Mouse (Mus musculus) CH12.LX (cell line): ENCODE measurements around the gene Usp19. TPM values are rescaled to one million over a fixed set of nuclear protein-coding genes. Genes with fewer than 3 reads are reported as not detected.

Experiments used
- DNase-seq: peaks from one replicate; pipeline ENCODE4 v3.0.0-alpha.2; 2013; ENCODE audit errors: extremely low read depth
- H3K27ac ChIP-seq: 2 replicates; pipeline ENCODE4 v1.5.1; 2012; ENCODE audit warnings: low read depth, mild to moderate bottlenecking, control low read depth, moderate library complexity; ENCODE audit not compliant: insufficient read depth
- H3K27me3 ChIP-seq: replicated peaks from 2 replicates; pipeline ENCODE3; 2012; ENCODE audit warnings: inconsistent platforms
- H3K36me3 ChIP-seq, 2 experiments: replicated peaks in 1 of 2; 2 replicates each; pipeline versions ENCODE3 to v1.6.1; 2012; ENCODE audit warnings: inconsistent platforms in 1 of 2, low read length in 1 of 2, mild to moderate bottlenecking in 1 of 2, mixed read lengths in 1 of 2, moderate library complexity in 1 of 2; ENCODE audit not compliant: control insufficient read depth in 1 of 2, insufficient read depth in 1 of 2
- H3K4me1 ChIP-seq, 2 experiments: 2 replicates each; pipeline ENCODE4 v1.6.1; 2012; ENCODE audit warnings: inconsistent platforms in 1 of 2, moderate library complexity in 1 of 2; ENCODE audit not compliant: insufficient read depth in 2 of 2, control insufficient read depth in 1 of 2
- H3K4me2 ChIP-seq: 2 replicates; pipeline ENCODE4 v1.6.1; 2012; ENCODE audit warnings: low read depth, mild to moderate bottlenecking, control low read depth; ENCODE audit not compliant: poor library complexity, insufficient read depth, severe bottlenecking
- H3K4me3 ChIP-seq, 3 experiments: fragments of 150-350 bp in 1 of 3; sonication (generic) in 1 of 3; replicated peaks in 1 of 3; 2 replicates each; pipeline versions ENCODE3 to v1.5.1; 2011 to 2012; ENCODE audit warnings: low read depth in 2 of 3, low read length in 2 of 3, mild to moderate bottlenecking in 2 of 3, moderate library complexity in 2 of 3, control low read depth in 1 of 3, improper control_type of control experiment in 1 of 3, inconsistent platforms in 1 of 3, mixed read lengths in 1 of 3; ENCODE audit not compliant: poor library complexity in 1 of 3
- H3K79me2 ChIP-seq: replicated peaks from 2 replicates; pipeline ENCODE4 v1.6.1; 2012; ENCODE audit warnings: mild to moderate bottlenecking, moderate library complexity; ENCODE audit not compliant: control insufficient read depth, poor library complexity, insufficient read depth, severe bottlenecking; ENCODE audit errors: extremely low read depth
- H3K9ac ChIP-seq: 2 replicates; pipeline ENCODE4 v1.6.1; 2012; ENCODE audit warnings: low read depth, mild to moderate bottlenecking, control low read depth, moderate library complexity; ENCODE audit not compliant: insufficient read depth
- H3K9me3 ChIP-seq: replicated peaks from 2 replicates; pipeline ENCODE3; 2012; ENCODE audit warnings: low read length, inconsistent platforms, mixed read lengths
- ELF1 ChIP-seq: IDR thresholded peaks from 2 replicates; pipeline ENCODE4 v1.6.1; 2014; ENCODE audit warnings: low read depth, mild to moderate bottlenecking, inconsistent platforms, low read length, improper control_type of control experiment
- ETS1 ChIP-seq: conservative IDR thresholded peaks from 2 replicates; pipeline ENCODE4 v1.6.1; 2012; ENCODE audit warnings: low read depth, mild to moderate bottlenecking, inconsistent platforms, low read length, improper control_type of control experiment, moderate library complexity
- GABPA ChIP-seq: IDR thresholded peaks from 2 replicates; pipeline ENCODE4 v1.6.1; 2012; ENCODE audit warnings: low read depth, low read length, improper control_type of control experiment, inconsistent platforms; ENCODE audit not compliant: insufficient replicate concordance
- HCFC1 ChIP-seq: IDR thresholded peaks from 2 replicates; pipeline ENCODE4 v1.6.1; 2012; ENCODE audit warnings: low read depth, mild to moderate bottlenecking, inconsistent platforms, low read length, improper control_type of control experiment
- IRF4 ChIP-seq: IDR thresholded peaks from 2 replicates; pipeline ENCODE4 v1.6.1; 2014; ENCODE audit warnings: low read depth, mild to moderate bottlenecking, inconsistent platforms, low read length, improper control_type of control experiment
- JUN ChIP-seq: IDR thresholded peaks from 2 replicates; pipeline ENCODE4 v1.6.1; 2011; ENCODE audit warnings: low read depth, mild to moderate bottlenecking, low read length, improper control_type of control experiment, moderate library complexity; ENCODE audit not compliant: insufficient read depth
- JUND ChIP-seq: conservative IDR thresholded peaks from 2 replicates; pipeline ENCODE4 v1.6.1; 2011; ENCODE audit warnings: low read depth, low read length, improper control_type of control experiment
- MAFK ChIP-seq: IDR thresholded peaks from 2 replicates; pipeline ENCODE4 v1.6.1; 2011; ENCODE audit warnings: low read length, improper control_type of control experiment; ENCODE audit not compliant: insufficient replicate concordance
- MAX ChIP-seq: IDR thresholded peaks from 2 replicates; pipeline ENCODE4 v1.6.1; 2011; ENCODE audit warnings: low read length, improper control_type of control experiment
- MAZ ChIP-seq: IDR thresholded peaks from 2 replicates; pipeline ENCODE4 v1.6.1; 2012; ENCODE audit warnings: low read depth, mild to moderate bottlenecking, inconsistent platforms, low read length, improper control_type of control experiment, moderate library complexity
- MXI1 ChIP-seq: IDR thresholded peaks from 2 replicates; pipeline ENCODE4 v1.6.1; 2011; ENCODE audit warnings: mild to moderate bottlenecking, low read depth, low read length, improper control_type of control experiment
- NELFE ChIP-seq: IDR thresholded peaks from 2 replicates; pipeline ENCODE4 v1.6.1; 2011; ENCODE audit warnings: low read depth, low read length, improper control_type of control experiment
- PAX5 ChIP-seq: IDR thresholded peaks from 2 replicates; pipeline ENCODE4 v1.6.1; 2012; ENCODE audit warnings: low read length, inconsistent platforms, mixed read lengths
- RCOR1 ChIP-seq: conservative IDR thresholded peaks from 2 replicates; pipeline ENCODE4 v1.6.1; 2012; ENCODE audit warnings: low read depth, mild to moderate bottlenecking, inconsistent platforms, low read length, improper control_type of control experiment
- SIN3A ChIP-seq: IDR thresholded peaks from 2 replicates; pipeline ENCODE4 v1.6.1; 2012; ENCODE audit warnings: low read length, improper control_type of control experiment, inconsistent platforms
- SMC3 ChIP-seq: IDR thresholded peaks from 2 replicates; pipeline ENCODE4 v1.6.1; 2011; ENCODE audit warnings: low read depth, low read length, improper control_type of control experiment
- TCF12 ChIP-seq: IDR thresholded peaks from 2 replicates; pipeline ENCODE4 v1.6.1; 2014; ENCODE audit warnings: low read depth, mild to moderate bottlenecking, inconsistent platforms, low read length, improper control_type of control experiment
- UBTF ChIP-seq: IDR thresholded peaks from 2 replicates; pipeline ENCODE4 v1.6.1; 2012; ENCODE audit warnings: low read depth, mild to moderate bottlenecking, inconsistent platforms, low read length, improper control_type of control experiment, moderate library complexity
- USF1 ChIP-seq: IDR thresholded peaks from 2 replicates; pipeline ENCODE4 v1.6.1; 2014; ENCODE audit warnings: low read depth, mild to moderate bottlenecking, inconsistent platforms, low read length, improper control_type of control experiment
- ZC3H11A ChIP-seq: IDR thresholded peaks from 2 replicates; pipeline ENCODE4 v1.6.1; 2012; ENCODE audit warnings: low read depth, mild to moderate bottlenecking, inconsistent platforms, low read length, improper control_type of control experiment
- ZMIZ1 ChIP-seq: IDR thresholded peaks from 2 replicates; pipeline ENCODE4 v1.6.1; 2012; ENCODE audit warnings: low read depth, mild to moderate bottlenecking, inconsistent platforms, low read length, improper control_type of control experiment
- dilution Hi-C: fragments of 300-500 bp; cut with MboI; formaldehyde crosslinking; loops from 2 replicates; pipeline ENCODE4 v1.14.3; 2020; ENCODE audit warnings: low sequenced_read_pairs; ENCODE audit not compliant: extremely low pct_unique_long_range_greater_than_20kb, extremely low pct_ligation_motif_present
- in situ Hi-C: fragments of 300-500 bp; cut with MboI; formaldehyde crosslinking; loops from 3 replicates; pipeline ENCODE4 v1.14.3; 2019; ENCODE audit warnings: low sequenced_read_pairs, low pct_ligation_motif_present, low pct_unique_long_range_greater_than_20kb, mixed read lengths
- polyA plus RNA-seq: library from polyadenylated mRNA; unstranded; fragments of >175 nt; gene quantifications from 2 replicates; pipeline ENCODE4 v1.2.1, GENCODE M21; 2012; ENCODE audit warnings: low read depth; ENCODE audit not compliant: insufficient read length
- total RNA-seq, 2 experiments: library from RNA; depleted of rRNA; stranded (reverse); fragments of 300-350 nt in 1 of 2; fragments of >200 nt in 1 of 2; gene quantifications; 2 replicates each; pipeline ENCODE4 v1.2.3; 2012 to 2014

The Usp19 gene
- total and polyA plus RNA-seq, 3 experiments: 36.5 to 106 (median 69.9) TPM

GRCm38 (mm10) chr9:108489702-108490558, 472 bp upstream of the Usp19 start:
- Histone ChIP-seq H3K27me3 (peaks cover 6% of the 10 kb centered on the region), H3K9me3 (no peaks in the 10 kb centered on the region), H3K79me2 (peaks cover 24% of the 10 kb centered on the region), H3K4me1 (peaks cover 11 to 31% of the 10 kb centered on the region in 2 experiments), H3K4me2 (peak overlapping the region; percentile 29), H3K4me3 (peak overlapping the region; percentile 58 to 94 (median 93)), H3K27ac (peak overlapping the region; percentile 65), H3K9ac (peak overlapping the region; percentile 39), H3K36me3 (peaks cover 24 to 31% of the 10 kb centered on the region in 2 experiments)
- TF ChIP-seq MAX (no peak), ELF1 (0 out of 2 replicates have a peak, but pooled peaks have one; percentile 8), IRF4 (no peak), UBTF (no peak), TCF12 (no peak), MAZ (no peak), USF1 (no peak), NELFE (0 out of 2 replicates have a peak, but pooled peaks have one; percentile 6)
- dilution Hi-C loops: no loop called here
- no peak for DNase-seq
- in situ Hi-C loops: no loop called here

GRCm38 (mm10) chr9:108491286-108491580, 831 bp downstream of the Usp19 start:
- H3K79me2 ChIP-seq: peaks cover 24% of the 10 kb centered on the region
- no peaks in the 10 kb centered on the region for H3K27me3 ChIP-seq
- H3K36me3 ChIP-seq: peaks cover 36 to 43% of the 10 kb centered on the region in 2 experiments
- peak overlapping the region; percentile 74 for H3K27ac ChIP-seq
- no peak for TF ChIP-seq JUND
- no peak for TF ChIP-seq GABPA
- no peak for TF ChIP-seq USF1
- no peak for TF ChIP-seq PAX5
- no peak for TF ChIP-seq MXI1
- TF ChIP-seq ZC3H11A: no peak
- TF ChIP-seq SMC3: no peak
- TF ChIP-seq ZMIZ1: no peak
- no peak for TF ChIP-seq MAZ
- TF ChIP-seq SIN3A: no peak
- TF ChIP-seq RCOR1: no peak
- no peak for TF ChIP-seq NELFE
- no peak for TF ChIP-seq HCFC1
- no peak for TF ChIP-seq ETS1
- TF ChIP-seq MAX: no peak
- TF ChIP-seq JUN: no peak
- TF ChIP-seq MAFK: no peak
- TF ChIP-seq, all 38 proteins: peak for 0
- Histone ChIP-seq H3K9ac (peak overlapping the region; percentile 99), H3K9me3 (no peaks in the 10 kb centered on the region), H3K4me1 (peaks cover 11 to 31% of the 10 kb centered on the region in 2 experiments), H3K4me2 (peak overlapping the region; percentile 79), H3K4me3 (peak overlapping the region; percentile 93 to 98 (median 94))
- in situ Hi-C loops: no loop called here
- no peak for DNase-seq
- dilution Hi-C loops: no loop called here
